Mouse (Mus musculus) stomach, postnatal 0 days (tissue): ENCODE results near the gene Olfr967.

Experiments
- CTCF ChIP-seq: IDR thresholded peaks from 2 replicates; pipeline ENCODE4 v1.5.1; 2016; ENCODE audit warnings: antibody characterized with exemption, low read depth, mild to moderate bottlenecking, moderate library complexity
- EP300 ChIP-seq: optimal IDR thresholded peaks from 2 replicates; pipeline ENCODE3; 2016; ENCODE audit warnings: antibody characterized with exemption

- TF ChIP-seq CTCF (no peak), EP300 (no peak)
These were observed 379 bp downstream of the Olfr967 start for GRCm38 (mm10) chr9:39746428-39746827.
